Comparison of ENCODE assay signal across 10 mouse cellular contexts in genomic region chr3:65533598-65533997, GRCm38 (mm10). TPM values are rescaled to one million over a fixed set of nuclear protein-coding genes. Genes with fewer than 3 reads are reported as not detected.
DNase-seq lines count a peak whose midpoint lies in the region; ATAC-seq and TF ChIP-seq lines count a peak whose summit lies in the region.
"Had no signal": no experiment of that assay in that cellular context is flagged by ENCODE, and none has a peak within 500 bp of the region (broad histone marks: within the 10 kb centered on the region; RNA-seq: fewer than 3 reads in every experiment).

No protein-coding gene starts in this region.

- intact Hi-C loops in left cerebral cortex, postnatal 14 days (cut with DNase I) = no loop called here

- no peak for ATAC-seq in hindbrain, postnatal 0 days
- ATAC-seq: inflammation-experienced regulatory T-cells, adult 6 months had no signal

- H3K4me2 ChIP-seq in hindbrain, postnatal 0 days (ENCODE audit: low read depth, low read length) = peak overlapping the region; percentile 38

- H3K36me3 ChIP-seq in hindbrain, postnatal 0 days (ENCODE audit: insufficient read depth, low read length) = no peaks in the 10 kb centered on the region

- 19% methylated on average over 3 of the region's 3 CpGs for WGBS in hindbrain, postnatal 0 days

- H3K4me3 ChIP-seq in layer of hippocampus, adult 2 months = peak overlapping the region; percentile 33
- no peak overlapping the region for H3K4me3 ChIP-seq in hindbrain, postnatal 0 days (ENCODE audit: low read length)

- H3K9ac ChIP-seq in hindbrain, postnatal 0 days (replicated peaks; ENCODE audit: low read length) = no peak overlapping the region

- peaks cover 3% of the 10 kb centered on the region; the same call in 1 of the 2 replicates for H3K4me1 ChIP-seq in hindbrain, postnatal 0 days (ENCODE audit: insufficient read depth, low read length)

- no peak for TF ChIP-seq CTCF in layer of hippocampus, adult 2 months (conservative IDR thresholded peaks at IDR 0.05)
- no peak for TF ChIP-seq CTCF in hindbrain, postnatal 0 days (IDR thresholded peaks at IDR 0.05; ENCODE audit: low read depth)

- H3K9me3 ChIP-seq in hindbrain, postnatal 0 days (ENCODE audit: low read length) = no peaks in the 10 kb centered on the region

- H3K27me3 ChIP-seq in hindbrain, postnatal 0 days (ENCODE audit: insufficient read depth, low read length) = no peaks in the 10 kb centered on the region

- H3K27ac ChIP-seq in layer of hippocampus, adult 2 months = peak overlapping the region; percentile 32
- no peak overlapping the region for H3K27ac ChIP-seq in hindbrain, postnatal 0 days

- DNase-seq in cerebellum, postnatal 10 days = peak; percentile 18 to 29
- no peak for DNase-seq in cerebellum, postnatal 36 days
- no peak for DNase-seq in layer of hippocampus, adult 2 months (ENCODE audit: low spot score in 2 of 2)
- no peak for DNase-seq in layer of hippocampus, adult 11-12 months (ENCODE audit: low spot score)
- DNase-seq in MN1 (ENCODE audit: low spot score) = peak; percentile 86
- DNase-seq in hindbrain, postnatal 0 days (ENCODE audit: low spot score) = peak; percentile 32
- DNase-seq in right cerebral cortex, postnatal 4 days = no peak
- no peak for DNase-seq in left cerebral cortex, postnatal 14 days (ENCODE audit: low spot score in 2 of 2)
- DNase-seq: thymus, postnatal 4 days had no signal

RNA-seq across cellular contexts. Expression of gene Tiparp, which starts 5.4 kb away (rescaled TPM):
- 10 to 100 TPM; 14.7 to 16.9 TPM for total RNA-seq in layer of hippocampus, adult 2 months (2021)
- 21.6 and 23.7 TPM in 2 replicates for total RNA-seq in hindbrain, postnatal 0 days (2014; rRNA removed)
- 21.6 and 22.0 TPM in 2 replicates for polyA plus RNA-seq in hindbrain, postnatal 0 days (2015; fragmentation: Nextera tagmentation; extraction: Ambion mirVana)
- total RNA-seq in left cerebral cortex, postnatal 14 days (2021) = 10 to 100 TPM; 10.9 to 15.4 TPM

Comparison
In these comparisons a context has a peak if more than half of its experiments do, and no peak if none do; other contexts are left out.
1. DNase-seq: peak in cerebellum, postnatal 10 days (2 of 2), MN1 (single experiment) and hindbrain, postnatal 0 days (single experiment); none in cerebellum, postnatal 36 days (0 of 2), layer of hippocampus, adult 2 months (0 of 2), layer of hippocampus, adult 11-12 months (single experiment), right cerebral cortex, postnatal 4 days (single experiment) and left cerebral cortex, postnatal 14 days (0 of 2).